Mouse (Mus musculus) spleen, adult 2 months (tissue): ENCODE measurements around the gene Frmpd2. TPM values are rescaled to one million over a fixed set of nuclear protein-coding genes. Genes with fewer than 3 reads are reported as not detected.

Experiments used
- DNase-seq, 2 experiments: peaks; one replicate each; pipeline versions ENCODE4 v3.0.0 to v3.0.0-alpha.2; 2012 to 2021; ENCODE audit warnings: low spot score in 2 of 2, low read depth in 1 of 2
- H3K27ac ChIP-seq: fragments of 200-500 bp; 2 replicates; pipeline ENCODE4 v1.5.1; 2012; ENCODE audit warnings: low read length, inconsistent platforms; ENCODE audit not compliant: insufficient read depth
- H3K27me3 ChIP-seq: fragments of 200-500 bp; 2 replicates; pipeline ENCODE4 v1.6.1; 2012; ENCODE audit warnings: mild to moderate bottlenecking, moderate library complexity, low read length, inconsistent platforms; ENCODE audit not compliant: control insufficient read depth, insufficient read depth
- H3K36me3 ChIP-seq: fragments of 200-500 bp; 2 replicates; pipeline ENCODE4 v1.6.1; 2012; ENCODE audit warnings: mild to moderate bottlenecking, low read length, inconsistent platforms; ENCODE audit not compliant: control insufficient read depth, insufficient read depth
- H3K4me1 ChIP-seq: fragments of 200-500 bp; 2 replicates; pipeline ENCODE4 v1.6.1; 2011; ENCODE audit warnings: inconsistent platforms; ENCODE audit not compliant: control insufficient read depth, insufficient read depth, insufficient read length
- H3K4me3 ChIP-seq: fragments of 200-500 bp; 2 replicates; pipeline ENCODE4 v1.5.1; 2011; ENCODE audit warnings: mild to moderate bottlenecking, inconsistent platforms; ENCODE audit not compliant: insufficient read depth, insufficient read length; ENCODE audit errors: extremely low read depth
- CTCF ChIP-seq: fragments of 200-500 bp; IDR thresholded peaks from 2 replicates; pipeline ENCODE4 v1.5.1; 2011; ENCODE audit warnings: mild to moderate bottlenecking, inconsistent platforms; ENCODE audit not compliant: insufficient read depth, insufficient read length, insufficient replicate concordance; ENCODE audit errors: extremely low read depth
- POLR2A ChIP-seq: fragments of 200-500 bp; IDR thresholded peaks from 2 replicates; pipeline ENCODE4 v1.6.1; 2011; ENCODE audit warnings: low read depth, low read length, inconsistent platforms
- WGBS: fragments of 180-500 bp; shearing (Covaris S2); methylation state at CpG from one replicate; pipeline ENCODE4 v1.1.7; 2018; 5-methylcytosine and 5-hydroxymethylcytosine counted together
- polyA plus RNA-seq: library from polyadenylated mRNA; depleted of rRNA; stranded (reverse); fragments of >200 nt; gene quantifications from 2 replicates; pipeline ENCODE4 v1.2.3, GENCODE M21; 2012

Frmpd2 gene
- polyA plus RNA-seq, 1 experiment = not detected

DNA sequence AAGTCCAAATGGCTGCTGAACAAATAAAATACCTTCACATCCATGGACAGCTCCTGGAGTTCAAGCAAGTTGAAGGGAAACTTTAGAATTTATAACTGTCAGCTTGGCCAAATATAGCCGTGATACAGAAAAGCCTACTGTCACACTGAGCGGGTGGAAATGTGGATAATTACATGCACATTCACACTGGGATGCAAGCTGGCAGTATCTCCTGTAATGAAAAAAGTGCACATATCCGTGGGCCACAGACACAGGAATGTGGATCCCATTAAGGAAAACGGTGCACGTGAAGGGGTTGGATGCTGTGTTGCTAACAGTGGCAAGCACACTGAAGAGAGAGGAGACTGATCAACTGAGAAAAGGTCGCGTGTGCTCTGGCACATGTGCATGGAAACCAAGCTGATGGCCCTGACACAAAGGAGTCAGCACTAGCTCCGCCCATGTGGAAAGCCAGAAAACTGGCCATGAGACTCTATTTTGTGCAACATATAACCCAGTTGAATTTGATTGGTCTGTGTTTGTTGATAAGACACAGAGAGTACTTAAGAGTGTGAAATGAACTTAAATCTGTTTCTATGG is 74.2 kb downstream of the Frmpd2 start:
- no peak for TF ChIP-seq CTCF
- TF ChIP-seq POLR2A = no peak
- Histone ChIP-seq H3K4me3 (no peak overlapping the region), H3K36me3 (no peaks in the 10 kb centered on the region), H3K4me1 (no peaks in the 10 kb centered on the region), H3K27me3 (no peaks in the 10 kb centered on the region), H3K27ac (no peak overlapping the region)
- 83% methylated on average over 8 of the region's 8 CpGs for WGBS
- DNase-seq = no peak

- TF ChIP-seq POLR2A (no peak), CTCF (no peak)
- 55% methylated on average over 3 of the region's 3 CpGs for WGBS
- H3K4me1 ChIP-seq = no peaks in the 10 kb centered on the region
- no peaks in the 10 kb centered on the region for H3K36me3 ChIP-seq
- H3K27ac ChIP-seq = no peak overlapping the region
- H3K4me3 ChIP-seq = no peak overlapping the region
- DNase-seq = no peak
- no peaks in the 10 kb centered on the region for H3K27me3 ChIP-seq
Observed at GRCm38 (mm10) chr14:33548650-33549049, 77.2 kb downstream of the Frmpd2 start.

DNA sequence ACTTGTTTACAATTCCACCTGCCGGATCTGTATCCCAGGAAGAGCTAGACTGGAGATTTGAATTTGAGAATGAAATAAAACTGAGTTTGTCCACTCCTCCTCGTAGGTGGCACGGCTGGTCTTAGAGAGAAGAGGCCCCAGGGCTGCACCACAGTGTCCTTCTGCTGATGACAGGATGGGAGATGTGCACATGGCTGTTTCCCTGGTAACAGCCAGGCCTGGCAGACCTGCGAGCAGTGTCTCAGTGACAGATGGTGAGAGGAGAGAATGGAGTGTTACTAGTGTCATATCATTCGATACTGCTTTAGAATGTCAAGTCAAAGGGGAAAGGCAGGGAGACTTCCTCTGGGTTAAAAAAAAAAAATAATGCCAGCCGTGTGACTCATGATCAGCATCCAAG is 78.4 kb downstream of the Frmpd2 start:
- no peak for DNase-seq
- TF ChIP-seq POLR2A (no peak), CTCF (no peak)
- H3K27me3 ChIP-seq = no peaks in the 10 kb centered on the region
- 76% methylated on average over 6 of the region's 6 CpGs for WGBS
- no peak overlapping the region for H3K4me3 ChIP-seq
- H3K36me3 ChIP-seq = no peaks in the 10 kb centered on the region
- H3K4me1 ChIP-seq = no peaks in the 10 kb centered on the region
- no peak overlapping the region for H3K27ac ChIP-seq

GRCm38 (mm10) chr14:33570737-33571136 is 99.2 kb downstream of the Frmpd2 start:
- H3K4me1 ChIP-seq = no peaks in the 10 kb centered on the region
- WGBS = 70% methylated on average over 6 of the region's 6 CpGs
- no peaks in the 10 kb centered on the region for H3K36me3 ChIP-seq

GRCm38 (mm10) chr14:33573643-33574042 is 102.1 kb downstream of the Frmpd2 start:
- no peaks in the 10 kb centered on the region for H3K4me1 ChIP-seq
- DNase-seq = no peak

More at GRCm38 (mm10) chr14:33570737-33571136, 99.2 kb downstream of the Frmpd2 start:
- TF ChIP-seq POLR2A (no peak), CTCF (no peak)
- Histone ChIP-seq H3K27me3 (no peaks in the 10 kb centered on the region), H3K27ac (no peak overlapping the region), H3K4me3 (no peak overlapping the region)
- no peak for DNase-seq

DNA sequence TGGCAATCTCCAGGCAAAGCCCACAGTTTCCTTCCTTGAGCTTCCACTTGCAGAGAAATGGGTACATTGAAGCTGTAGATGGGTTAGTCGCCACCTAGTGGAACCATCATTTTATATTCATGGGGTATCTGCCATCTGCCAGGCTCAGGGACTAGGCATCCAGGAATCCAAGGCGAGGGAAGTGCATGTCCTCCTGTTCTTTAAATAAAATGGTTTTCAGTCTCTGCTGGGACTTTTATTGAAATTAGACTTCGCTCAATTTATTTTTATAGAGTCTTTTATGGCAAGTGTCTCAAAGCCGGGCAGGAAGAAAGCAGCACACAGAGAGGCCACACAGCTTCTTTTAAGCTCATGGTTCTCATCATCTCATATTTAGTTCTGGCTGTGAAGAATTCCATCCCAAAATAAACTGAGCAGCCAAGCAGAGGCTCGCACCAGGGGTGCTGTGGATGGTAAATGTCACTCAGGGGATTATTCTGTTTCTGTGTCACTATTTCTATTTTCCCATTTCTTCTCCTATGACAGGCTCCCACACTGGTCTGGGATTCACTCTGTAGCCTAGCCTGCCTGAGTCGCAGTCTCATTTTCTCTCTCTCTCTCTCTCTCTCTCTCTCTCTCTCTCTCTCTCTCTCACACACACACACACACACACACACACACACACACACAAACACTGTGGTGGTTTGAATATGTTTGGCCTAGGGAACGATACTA is 108.4 kb downstream of the Frmpd2 start:
- DNase-seq = no peak
- H3K36me3 ChIP-seq = no peaks in the 10 kb centered on the region
- 76% methylated on average over 7 of the region's 7 CpGs for WGBS
- H3K4me1 ChIP-seq = no peaks in the 10 kb centered on the region
- no peaks in the 10 kb centered on the region; the same call in 1 of the 2 replicates for H3K27me3 ChIP-seq
- no peak overlapping the region for H3K4me3 ChIP-seq
- no peak overlapping the region for H3K27ac ChIP-seq
- TF ChIP-seq POLR2A (no peak), CTCF (no peak)

More at GRCm38 (mm10) chr14:33573643-33574042, 102.1 kb downstream of the Frmpd2 start:
- Histone ChIP-seq H3K36me3 (no peaks in the 10 kb centered on the region), H3K4me3 (no peak overlapping the region), H3K27me3 (no peaks in the 10 kb centered on the region), H3K27ac (no peak overlapping the region)
- TF ChIP-seq CTCF = no peak
- no peak for TF ChIP-seq POLR2A
- 78% methylated on average over 3 of the region's 3 CpGs for WGBS

DNA sequence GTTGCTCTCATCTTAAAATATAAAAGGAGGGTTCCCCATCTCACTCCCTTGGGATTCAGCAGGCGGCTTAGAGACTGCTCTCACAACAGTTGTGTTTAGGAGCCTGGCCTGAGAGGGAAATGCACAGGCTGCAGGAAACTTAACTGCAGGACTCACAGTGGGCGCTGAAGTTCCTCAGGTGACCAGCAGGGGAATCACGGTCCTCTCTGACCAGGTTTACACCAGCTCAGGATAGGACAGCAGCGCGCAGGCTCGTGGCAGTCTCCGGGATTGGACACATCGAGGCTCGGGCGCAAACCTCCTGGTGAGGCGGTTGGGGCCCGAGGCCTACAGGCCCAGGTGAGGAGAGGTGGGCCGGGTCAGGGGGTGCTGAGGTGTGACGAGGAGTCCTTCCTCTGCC is 117.5 kb downstream of the Frmpd2 start, which contains the start of gene Ptpn20:
Ptpn20 (plus strand) TSS at position 257 of the 400 bp plus-strand sequence.
- H3K27me3 ChIP-seq = no peaks in the 10 kb centered on the region
- 76% methylated on average over 14 of the region's 14 CpGs for WGBS
- H3K4me1 ChIP-seq = no peaks in the 10 kb centered on the region
- no peaks in the 10 kb centered on the region for H3K36me3 ChIP-seq
- no peak within 1 kb of the TSS for H3K27ac ChIP-seq
- no peak for TF ChIP-seq POLR2A
- no peak for TF ChIP-seq CTCF
- DNase-seq = no peak
- no peak within 1 kb of the TSS for H3K4me3 ChIP-seq
